Mouse (Mus musculus) adrenal gland, postnatal 36 days (tissue): ENCODE measurements at regions not wholly inside any gene's neighbourhood (a gene's known extent, or its start where the extent isn't known, plus 50 kb on each side); places are given as distances from the start of the nearest gene placed in this dataset.

Experiments used
- DNase-seq, 2 experiments: peaks; one replicate each; pipeline ENCODE4 v3.0.0; 2021; ENCODE audit warnings: mixed read lengths in 1 of 2

DNA sequence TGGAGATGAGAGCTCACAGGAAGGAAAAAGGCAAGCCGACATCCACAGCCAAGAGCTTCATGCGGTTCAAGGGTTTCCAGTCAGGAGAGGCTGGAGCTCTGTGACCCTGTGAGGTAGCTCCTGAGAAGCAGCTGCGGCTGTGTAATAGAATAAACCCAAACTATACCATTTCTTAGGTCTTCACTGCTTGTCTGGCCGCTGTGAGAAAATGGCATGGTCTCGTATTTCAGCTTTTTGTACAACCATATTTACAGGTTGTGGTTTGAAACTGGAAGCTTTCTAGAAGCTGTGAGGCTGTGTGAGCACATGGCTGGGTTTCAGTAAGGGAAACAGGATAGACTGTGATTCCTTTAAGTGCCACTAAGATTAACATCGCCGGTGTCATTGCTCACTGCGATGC lies 388.6 kb upstream of the Gm11114 start:
- DNase-seq = no peak

DNA sequence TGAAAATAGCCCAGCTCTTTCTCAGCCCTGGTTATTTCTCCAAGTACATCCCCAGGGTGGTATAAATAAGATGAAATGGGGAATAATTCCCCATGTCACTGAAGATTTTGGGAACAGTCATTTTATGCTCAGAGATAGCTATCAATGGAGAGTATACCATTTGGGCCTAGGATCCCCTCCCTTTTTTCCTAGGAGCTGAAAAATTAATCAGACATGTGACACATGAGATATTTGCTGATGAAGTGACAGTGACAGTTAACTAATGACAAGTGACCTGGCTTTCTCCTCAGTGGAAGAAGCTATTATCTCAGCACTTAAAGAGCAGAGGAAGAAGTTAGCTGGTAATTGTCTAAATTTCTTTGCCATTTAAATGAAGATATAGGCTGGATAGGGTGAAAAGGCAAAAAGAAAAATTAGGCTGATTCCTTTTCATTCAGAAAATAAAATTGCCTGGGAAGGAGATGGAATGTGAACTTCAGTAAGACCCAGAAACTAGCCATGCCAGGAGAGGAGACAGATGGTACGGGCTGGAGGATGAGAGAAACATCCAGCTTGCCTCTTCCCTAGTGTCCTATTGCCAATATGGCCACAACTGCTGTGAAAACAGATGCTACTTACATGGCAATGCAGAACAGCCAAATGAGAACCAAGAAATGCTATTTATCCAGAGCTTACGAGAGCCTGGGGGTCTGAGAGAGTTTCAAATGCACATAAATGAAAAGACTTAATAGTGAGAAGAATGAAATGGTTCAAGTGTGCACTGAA lies 376.1 kb upstream of the Gm11114 start:
- no peak for DNase-seq

DNA sequence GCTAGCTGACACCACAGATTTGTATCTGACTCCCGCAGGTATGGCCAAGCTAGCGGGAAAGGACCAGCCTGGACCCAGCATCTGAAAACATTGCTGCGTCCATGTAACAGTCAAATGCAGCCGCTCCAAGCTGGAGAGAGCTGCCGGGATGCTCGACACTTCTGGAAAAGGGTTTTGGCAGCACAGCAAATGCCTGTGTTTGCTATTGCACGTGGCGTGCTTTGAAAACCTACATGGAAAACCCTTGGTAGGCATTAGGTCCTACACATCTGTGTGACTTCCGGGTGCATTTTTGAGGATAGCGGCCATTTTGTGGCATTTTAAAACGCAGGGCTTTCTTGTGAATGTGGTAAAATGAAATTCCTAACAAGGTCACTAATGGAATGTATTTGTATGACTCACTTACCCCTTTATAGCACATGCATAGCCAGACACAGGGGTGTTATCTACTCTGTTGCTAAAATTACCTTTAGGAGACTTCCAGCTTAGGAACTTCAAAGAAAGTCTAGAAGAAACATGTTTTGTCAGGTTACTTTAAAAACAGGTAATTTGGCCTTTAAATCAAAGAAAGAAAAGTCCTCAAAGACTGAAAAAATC lies 345.9 kb upstream of the Gm11114 start:
- DNase-seq = no peak

DNA sequence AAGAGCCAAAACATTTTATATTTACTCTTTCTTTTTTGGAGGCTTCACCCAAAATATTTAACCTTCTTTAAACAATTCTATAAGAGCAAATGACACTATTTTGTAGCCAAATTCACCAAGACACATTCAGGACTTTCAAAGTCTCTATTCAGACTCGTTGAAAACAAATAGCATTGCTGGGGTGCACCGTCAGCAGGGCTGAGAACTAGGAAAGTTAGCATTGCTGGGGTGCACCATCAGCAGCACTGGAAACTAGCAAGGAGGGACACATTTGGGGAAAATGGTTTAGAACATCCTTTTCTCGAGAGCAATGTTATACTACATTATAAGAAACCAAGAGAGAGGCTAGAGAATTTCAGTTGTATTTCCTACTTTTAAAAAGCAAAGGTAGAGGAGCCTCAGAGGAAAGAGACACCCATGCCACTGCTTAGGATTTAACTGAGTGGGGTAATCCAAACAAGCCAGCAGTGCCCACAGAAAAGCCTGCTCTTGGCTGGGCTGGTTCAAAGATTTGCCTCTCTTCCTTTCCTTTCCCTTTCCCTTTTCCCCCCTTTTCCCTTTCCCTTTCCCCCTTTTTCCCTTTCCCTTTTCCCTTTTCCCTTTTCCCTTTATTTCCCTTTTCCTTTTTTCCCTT lies 342.5 kb upstream of the Gm11114 start:
- no peak for DNase-seq

DNA sequence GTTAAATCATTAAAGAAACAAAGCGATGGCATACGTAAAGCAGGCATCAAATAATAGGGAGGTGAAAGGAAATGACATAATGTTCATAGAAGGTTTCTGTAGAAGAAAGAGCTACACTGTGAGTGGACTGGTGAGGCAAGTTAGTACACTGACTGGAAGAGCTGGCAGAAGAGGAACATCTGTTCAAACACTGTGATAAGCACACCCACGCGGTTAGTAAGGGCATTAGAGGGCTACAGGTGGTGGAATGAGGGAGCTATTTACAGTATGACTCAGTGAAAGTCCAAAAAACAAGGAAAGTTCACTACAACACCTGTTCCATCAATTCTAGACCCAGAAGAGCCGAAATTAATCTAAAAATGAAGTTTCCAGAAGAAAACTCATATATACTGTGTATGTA lies 335.1 kb upstream of the Gm11114 start:
- DNase-seq = no peak

DNA sequence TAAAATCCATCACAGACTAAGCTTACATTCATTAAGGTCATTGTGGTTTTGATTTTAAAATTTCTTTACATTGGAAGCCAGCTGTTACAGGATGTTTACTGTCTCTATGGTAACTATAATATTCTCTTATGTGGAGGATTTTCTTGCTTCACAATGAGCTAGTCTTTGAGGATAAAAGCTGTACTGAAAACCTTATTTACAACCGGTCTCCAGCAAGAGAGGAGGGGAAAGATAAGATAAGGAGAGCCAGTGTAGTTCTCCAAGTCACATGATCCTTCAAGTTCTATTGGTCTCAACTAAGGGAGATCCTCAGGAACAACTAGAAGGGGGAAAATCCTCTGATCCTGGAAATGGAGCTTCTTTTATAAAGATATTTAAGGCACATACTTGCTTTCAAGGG lies 309.2 kb upstream of the Gm11114 start:
- no peak for DNase-seq

DNA sequence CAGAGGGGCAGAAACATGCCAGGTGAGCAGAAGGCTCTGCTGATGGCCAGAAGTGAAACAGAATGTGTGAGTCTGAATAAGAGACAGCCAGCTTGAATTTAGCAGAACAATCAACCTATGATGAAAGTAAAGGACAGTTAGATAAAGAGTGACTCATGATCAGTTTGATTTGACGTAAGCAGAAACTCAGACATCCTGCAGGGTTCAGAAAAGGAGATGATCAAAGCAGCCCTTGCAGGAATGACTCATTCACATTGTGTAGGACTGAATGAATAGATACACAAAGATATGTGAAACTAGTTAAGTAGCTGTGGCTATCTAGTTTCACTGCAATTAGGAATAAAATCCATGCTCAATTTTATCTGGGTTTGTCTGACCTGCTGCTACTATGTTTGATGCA lies 301.2 kb upstream of the Gm11114 start:
- DNase-seq = no peak

DNA sequence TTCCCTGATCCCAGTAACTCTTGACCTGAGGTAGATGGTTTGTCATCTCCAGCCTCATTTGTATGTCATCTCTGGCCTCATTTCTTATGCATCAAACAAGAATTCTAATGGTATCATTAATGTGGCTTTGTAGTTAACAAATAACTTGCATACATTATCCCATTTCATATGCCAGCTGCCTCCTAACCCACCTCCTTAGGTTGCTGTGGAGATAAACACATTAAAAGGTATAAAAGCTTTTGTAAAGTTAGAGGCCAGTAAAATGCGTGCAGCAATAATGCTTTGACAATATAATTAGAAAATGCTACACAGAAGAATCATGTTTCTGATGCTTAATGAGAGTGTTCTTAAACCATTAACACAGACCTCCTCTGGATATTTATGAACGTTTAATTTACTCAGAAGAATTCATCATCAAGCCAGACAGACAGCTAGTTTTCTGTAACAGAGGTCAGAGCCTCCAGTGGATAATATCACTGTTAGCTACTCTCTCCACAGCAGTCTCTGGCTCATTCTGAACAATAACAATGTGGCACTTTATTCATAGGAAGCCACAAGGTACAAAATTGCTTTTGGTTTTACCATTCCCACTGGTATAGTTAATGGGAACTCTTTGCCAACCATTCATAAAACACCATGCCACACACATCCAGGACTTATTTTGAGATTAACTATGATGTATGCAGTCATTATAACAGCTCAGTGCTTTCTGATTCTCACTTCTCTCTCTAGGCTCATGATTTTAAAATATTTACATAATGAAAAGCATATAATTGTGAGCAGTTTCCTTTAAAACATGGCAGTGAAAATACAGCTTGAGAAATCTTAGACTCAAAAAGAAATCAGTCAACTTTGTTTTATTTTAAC lies 264.2 kb upstream of the Gm11114 start:
- no peak for DNase-seq

DNA sequence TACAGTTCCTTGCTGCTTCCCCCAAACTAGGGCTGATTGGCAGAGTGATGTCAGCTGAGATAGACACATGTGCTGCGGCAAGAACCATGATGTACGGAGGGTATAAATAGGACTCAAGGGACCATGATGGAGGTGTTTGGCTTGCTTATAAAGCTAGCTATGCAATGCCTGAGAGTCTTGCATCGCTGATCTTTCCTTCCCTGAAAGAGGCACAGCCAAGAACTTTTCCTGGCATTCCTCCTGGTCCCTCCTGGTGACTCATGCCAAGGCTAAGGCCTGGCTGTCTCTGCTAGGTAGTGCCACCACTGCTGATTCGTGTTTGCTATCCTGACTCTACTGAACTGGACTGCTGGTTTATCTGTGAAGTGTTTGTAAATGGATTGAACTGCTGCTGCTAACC lies 260.0 kb upstream of the Gm11114 start:
- peak; percentile 48 to 60 for DNase-seq

DNA sequence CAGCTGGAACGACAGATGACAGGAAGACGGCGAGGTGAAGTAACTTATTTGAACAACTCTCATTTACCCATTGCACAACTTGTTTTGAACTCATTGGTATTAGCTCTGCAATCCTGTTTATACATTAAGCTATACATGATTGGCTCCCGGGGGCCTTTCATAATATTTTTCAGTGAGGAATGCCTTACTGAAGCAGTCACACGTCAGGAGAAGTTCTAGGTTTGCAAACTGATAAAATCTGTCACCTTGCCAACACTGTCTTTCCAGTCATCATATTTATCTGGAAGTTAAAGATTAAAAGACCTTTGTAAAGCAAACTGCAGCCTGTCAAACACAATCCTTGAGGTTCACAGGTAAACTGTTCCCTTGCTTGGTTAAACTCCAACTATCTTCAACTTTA lies 232.6 kb upstream of the Gm11114 start:
- DNase-seq = no peak

DNA sequence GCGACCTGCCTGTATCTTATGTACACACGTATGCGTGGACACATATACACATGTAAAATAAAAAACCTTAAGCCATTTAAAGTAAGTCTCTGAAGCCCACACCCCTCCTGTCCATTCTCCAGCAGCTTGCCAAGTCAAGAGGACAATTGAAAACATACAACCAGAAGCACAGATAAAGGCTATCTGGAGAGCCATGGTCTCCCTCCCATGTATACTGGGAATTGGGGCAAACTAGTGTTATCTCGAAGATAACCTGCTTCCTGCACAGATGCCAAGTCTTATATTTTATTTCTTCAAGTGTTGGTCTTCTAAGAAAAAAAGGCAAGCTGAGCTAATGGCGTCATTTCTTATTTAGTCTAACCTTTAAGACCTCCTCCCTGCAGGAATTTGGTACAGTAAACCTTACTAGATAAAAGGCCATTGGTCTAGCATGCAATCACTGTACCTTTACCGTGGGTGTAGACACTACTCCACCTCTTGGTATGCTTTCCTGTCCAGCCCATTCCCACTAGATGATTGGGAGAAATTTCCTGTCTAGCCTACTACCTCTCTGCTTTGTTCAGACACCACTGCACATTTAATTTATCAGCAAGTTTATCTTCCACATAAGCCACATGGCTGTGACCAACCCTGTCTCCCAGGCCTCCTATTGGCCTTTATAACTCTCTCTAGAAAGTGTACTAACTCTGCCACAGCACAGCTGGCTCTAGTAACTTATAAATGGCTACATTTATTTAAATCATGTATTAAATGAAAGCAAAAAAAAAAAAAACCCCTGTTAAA lies 223.8 kb upstream of the Gm11114 start:
- no peak for DNase-seq

DNA sequence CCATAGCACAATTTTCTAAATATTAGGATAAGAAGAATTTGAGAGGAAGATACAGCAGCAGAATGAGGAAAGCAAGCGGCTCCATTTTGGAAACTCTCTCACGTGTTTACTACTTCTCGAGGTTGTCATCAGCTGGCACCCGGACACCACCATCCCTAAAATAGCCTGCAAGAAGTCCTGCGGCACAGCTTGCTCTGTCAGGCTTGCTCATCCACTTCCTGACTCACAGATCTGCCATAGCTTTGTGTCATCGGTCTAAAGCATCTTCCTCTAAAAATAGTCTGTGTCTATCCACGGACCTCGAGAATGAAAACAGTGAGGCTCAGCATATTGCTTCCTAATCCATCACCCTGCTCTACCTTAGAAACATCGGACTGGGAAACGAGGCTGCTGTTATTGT lies 222.3 kb upstream of the Gm11114 start:
- peak in 1 of 2 experiments; percentile 2 for DNase-seq

DNA sequence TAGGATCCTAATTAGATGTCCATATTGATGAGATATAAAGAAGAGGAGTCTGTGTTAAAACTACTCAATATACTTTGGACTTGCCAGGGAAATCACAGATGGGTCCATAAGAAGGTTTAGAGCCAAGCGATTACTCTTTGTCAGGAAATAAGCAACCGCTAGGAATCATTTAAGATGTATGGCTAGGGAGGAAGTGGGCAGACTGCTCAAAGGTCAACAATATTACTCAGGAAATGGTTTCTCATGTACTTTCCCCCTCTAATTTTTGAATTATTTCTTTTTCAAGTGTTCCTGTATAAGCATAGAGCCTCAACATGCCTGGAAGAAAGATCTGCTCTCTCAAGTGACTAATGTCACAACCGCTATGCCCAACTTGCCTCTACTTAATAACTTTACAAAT lies 217.3 kb upstream of the Gm11114 start:
- DNase-seq = no peak

DNA sequence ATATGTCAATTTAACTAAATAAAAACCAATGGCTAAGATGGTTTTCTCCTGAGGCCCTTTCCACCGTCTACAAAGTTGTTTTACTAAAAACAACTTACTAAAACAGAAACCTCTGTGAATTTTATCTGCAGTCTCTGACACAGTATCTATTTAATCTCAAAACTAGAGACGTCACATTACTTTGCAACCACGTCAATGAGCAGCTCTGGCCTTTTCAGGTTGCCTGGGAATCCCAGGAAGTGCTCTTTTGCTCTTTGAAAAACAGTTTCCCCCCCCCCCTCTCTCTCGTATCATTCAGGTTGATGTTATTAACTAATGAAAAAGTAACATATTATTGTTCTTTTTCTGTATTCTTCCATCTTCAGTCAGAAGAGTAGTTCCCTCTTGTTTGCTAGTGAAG lies 216.1 kb upstream of the Gm11114 start:
- DNase-seq = no peak

DNA sequence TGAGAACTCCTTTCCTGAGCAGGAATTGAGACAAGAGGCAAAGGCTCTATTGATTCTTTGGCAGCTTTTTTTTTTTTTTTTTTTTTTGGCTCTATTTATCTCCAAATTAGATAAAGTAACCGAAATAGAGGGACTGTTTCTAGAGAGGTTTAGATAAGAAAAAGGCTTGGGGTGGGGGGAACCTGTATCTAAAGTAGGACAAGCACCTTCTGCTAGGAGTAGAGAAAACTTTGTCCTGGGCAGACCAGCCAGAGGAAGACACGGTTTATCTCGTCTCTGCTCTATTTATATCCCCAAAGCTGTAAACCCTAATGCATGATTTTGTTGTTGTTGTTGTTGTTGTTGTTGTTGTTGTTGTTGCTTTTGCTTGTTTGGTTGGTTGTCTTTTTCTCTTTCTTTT lies 199.6 kb upstream of the Gm11114 start:
- DNase-seq = no peak

DNA sequence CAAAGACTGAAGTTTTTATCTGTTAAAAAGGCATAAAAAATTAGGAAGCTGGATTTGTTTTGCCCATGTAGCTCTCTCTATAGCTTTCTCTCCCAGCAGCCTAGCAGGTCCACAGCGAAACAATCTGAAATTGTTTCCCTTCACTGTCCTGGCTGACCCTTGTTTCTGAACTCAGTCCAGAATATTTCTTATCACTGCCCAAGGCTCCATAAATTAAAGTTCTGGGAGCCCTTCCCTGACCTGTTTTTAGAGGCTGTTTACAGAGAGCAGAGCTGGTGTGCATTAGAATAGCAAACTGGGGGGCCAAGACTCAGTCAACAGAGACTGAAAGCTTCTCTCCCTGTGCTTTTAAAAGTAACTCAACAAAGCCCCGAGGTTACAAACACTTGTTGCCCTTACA lies 198.3 kb upstream of the Gm11114 start:
- peak in 1 of 2 experiments; percentile 15 for DNase-seq

DNA sequence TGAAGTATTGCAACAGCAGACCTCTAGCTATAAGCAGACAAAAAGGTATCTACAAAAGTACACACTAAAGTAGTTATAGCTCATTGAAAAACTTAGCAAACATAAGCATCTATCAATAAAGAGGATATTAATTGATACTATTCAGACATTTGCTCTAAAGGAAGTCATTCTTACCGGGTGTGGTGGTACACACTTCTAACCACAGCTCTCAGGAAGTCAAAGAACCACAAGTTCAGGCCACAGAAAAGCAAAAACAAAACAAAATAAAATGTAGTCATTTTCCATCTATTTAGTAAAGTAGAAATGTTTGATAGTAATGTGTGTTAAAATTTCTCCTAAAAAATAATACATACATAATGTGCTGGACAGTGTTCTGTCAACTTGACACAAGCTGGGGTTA lies 192.5 kb upstream of the Gm11114 start:
- no peak for DNase-seq

DNA sequence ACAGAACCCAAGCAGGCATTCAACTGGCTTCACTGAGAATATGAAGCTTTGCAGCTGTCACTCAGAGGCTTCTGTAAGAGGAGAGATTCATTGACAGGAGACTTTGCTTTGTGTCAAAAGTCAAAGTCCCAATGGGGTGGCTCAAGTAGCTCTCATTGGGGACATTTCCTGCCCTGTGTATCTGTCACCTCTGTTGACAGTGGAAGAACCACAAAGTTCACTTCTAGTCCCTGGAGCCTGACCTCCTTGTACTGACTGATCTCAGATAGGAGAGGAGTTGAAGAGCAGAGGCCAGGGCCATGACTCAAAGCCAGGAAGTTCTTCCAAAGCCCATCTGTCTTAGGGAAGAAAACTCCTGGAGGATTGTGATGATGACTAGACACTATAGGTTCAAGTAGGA lies 191.5 kb upstream of the Gm11114 start:
- DNase-seq = peak in 1 of 2 experiments; percentile 1

DNA sequence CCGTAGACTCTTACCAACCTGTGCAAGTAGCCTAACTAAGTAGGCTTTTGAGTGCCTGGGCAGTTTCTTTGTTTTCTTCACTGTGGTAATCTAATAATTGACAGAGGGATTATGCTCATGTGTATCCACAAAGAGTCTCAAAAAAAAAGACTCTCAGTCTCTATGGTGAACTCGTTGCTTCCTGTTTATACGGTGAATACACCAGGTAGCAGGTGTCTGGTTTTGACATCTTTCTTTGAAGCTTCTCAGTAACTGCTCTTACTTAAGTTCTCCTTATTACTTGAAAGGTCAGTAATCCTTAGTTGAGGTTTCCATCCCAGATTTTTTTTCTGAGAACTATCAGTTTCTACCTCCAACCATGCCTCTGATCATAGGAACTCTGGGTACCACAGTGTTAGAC lies 188.9 kb upstream of the Gm11114 start:
- DNase-seq = no peak

DNA sequence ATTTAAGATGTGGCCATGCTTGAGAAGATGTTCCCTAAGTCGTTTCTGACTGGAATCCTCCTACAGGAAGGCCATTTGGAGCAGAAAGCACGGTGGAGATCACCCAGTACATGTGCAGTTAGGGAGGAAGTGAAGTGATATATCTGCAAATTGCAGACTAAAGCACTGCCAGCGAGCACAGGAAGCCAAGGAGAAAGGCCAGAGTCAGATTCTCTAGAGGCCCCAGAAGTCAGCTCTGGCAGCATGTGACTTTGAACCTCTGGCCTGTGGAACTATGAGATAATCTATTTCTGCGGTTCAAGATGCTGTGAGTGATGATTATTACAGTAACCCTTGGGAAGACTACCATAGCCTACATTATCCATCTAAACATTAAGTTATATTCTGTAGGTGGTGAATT lies 186.8 kb upstream of the Gm11114 start:
- no peak for DNase-seq

DNA sequence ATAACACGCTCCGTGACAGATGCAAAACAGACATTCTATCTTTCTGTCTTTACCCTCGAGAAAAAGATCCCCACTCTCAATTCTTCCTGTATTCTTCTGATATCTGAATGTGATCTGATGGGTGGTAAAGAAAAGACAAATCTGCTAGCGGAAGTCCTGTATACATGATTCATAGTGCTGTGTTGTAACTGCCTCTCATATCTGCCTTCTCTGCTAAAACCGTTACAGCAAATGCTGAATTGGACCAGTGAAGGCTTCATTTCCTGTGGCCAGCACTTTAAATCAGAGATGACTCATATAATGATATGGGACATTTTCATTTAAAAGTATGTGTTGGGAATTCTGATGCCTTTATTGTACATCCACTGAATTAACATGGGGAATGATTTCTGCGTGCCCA lies 186.0 kb upstream of the Gm11114 start:
- no peak for DNase-seq

DNA sequence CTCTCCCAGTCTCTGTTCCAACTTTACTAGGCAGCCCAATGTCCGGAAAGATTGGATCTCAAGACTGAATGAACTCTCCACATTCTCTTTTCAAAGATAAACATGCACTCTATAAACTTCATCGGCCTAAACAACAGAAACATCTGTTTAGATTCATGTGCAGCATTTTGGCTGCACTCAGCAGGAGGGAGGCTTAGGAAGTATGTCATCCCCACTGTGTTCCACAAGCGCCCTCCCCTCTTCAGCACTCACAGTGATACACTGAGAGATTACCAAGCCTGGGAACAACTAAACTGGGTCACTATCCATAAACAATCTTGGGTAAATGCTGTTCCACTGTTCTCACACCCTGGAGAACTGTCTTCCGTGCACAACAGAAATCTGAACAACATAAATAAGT lies 185.5 kb upstream of the Gm11114 start:
- DNase-seq = no peak
